8 mouse cellular contexts compared by ENCODE assay signal in genomic region chr2:75609150-75609946, GRCm38 (mm10). TPM values are rescaled to one million over a fixed set of nuclear protein-coding genes. Genes with fewer than 3 reads are reported as not detected.
DNase-seq lines count a peak whose midpoint lies in the region; ATAC-seq and TF ChIP-seq lines count a peak whose summit lies in the region.

No protein-coding gene starts in this region.

- WGBS in kidney, postnatal 0 days, result 21% methylated on average over 27 of the region's 27 CpGs
- 21% methylated on average over 27 of the region's 27 CpGs for WGBS in midbrain, embryonic 10.5 days

- H3K27ac ChIP-seq in kidney, postnatal 0 days, result peak overlapping the region; percentile 31
- H3K27ac ChIP-seq in midbrain, embryonic 10.5 days (replicated peaks), result peak overlapping the region; percentile 64

- no peaks in the 10 kb centered on the region for H3K27me3 ChIP-seq in kidney, postnatal 0 days (ENCODE audit: insufficient read depth, low read length)
- peaks cover 64% of the 10 kb centered on the region for H3K27me3 ChIP-seq in midbrain, embryonic 10.5 days (ENCODE audit: low read depth, poor library complexity, severe bottlenecking)

- H3K9ac ChIP-seq in kidney, postnatal 0 days (ENCODE audit: low read depth, low read length), result 0 out of 2 replicates have a peak overlapping the region, but pooled peaks have one; percentile 35

- peak; percentile 24 to 27 for DNase-seq in cerebellum, postnatal 10 days
- no peak for DNase-seq in cerebellum, adult 11 months
- DNase-seq in adrenal gland, postnatal 25 days, result peak; percentile 40
- DNase-seq in heart, adult 18-20 months, result peak; percentile 68 to 74
- DNase-seq in kidney, postnatal 0 days (ENCODE audit: low spot score), result peak; percentile 75
- peak; percentile 51 for DNase-seq in midbrain, embryonic 10.5 days (ENCODE audit: low spot score)
- no peak for DNase-seq in layer of hippocampus, adult 18-20 months (ENCODE audit: low spot score in 2 of 2)
- DNase-seq in thymus, postnatal 4 days, result no peak

- TF ChIP-seq CTCF in kidney, postnatal 0 days (IDR thresholded peaks at IDR 0.05; ENCODE audit: low read depth), result peak; percentile 11; the same call in 1 of the 2 replicates

- peak overlapping the region; percentile 48 for H3K4me2 ChIP-seq in kidney, postnatal 0 days (ENCODE audit: low read length)

- peaks cover 32% of the 10 kb centered on the region for H3K4me1 ChIP-seq in kidney, postnatal 0 days (replicated peaks; ENCODE audit: insufficient read depth, low read length)
- peaks cover 24% of the 10 kb centered on the region for H3K4me1 ChIP-seq in midbrain, embryonic 10.5 days

- H3K4me3 ChIP-seq in kidney, postnatal 0 days (replicated peaks; ENCODE audit: low read depth, low read length), result peak overlapping the region; percentile 7
- H3K4me3 ChIP-seq in midbrain, embryonic 10.5 days, result peak overlapping the region; percentile 45

- H3K36me3 ChIP-seq in kidney, postnatal 0 days (ENCODE audit: insufficient read depth, low read length), result no peaks in the 10 kb centered on the region
- no peaks in the 10 kb centered on the region for H3K36me3 ChIP-seq in midbrain, embryonic 10.5 days

- H3K9me3 ChIP-seq in kidney, postnatal 0 days (replicated peaks; ENCODE audit: low read length), result no peaks in the 10 kb centered on the region
- no peaks in the 10 kb centered on the region for H3K9me3 ChIP-seq in midbrain, embryonic 10.5 days (replicated peaks)

- no peak for ATAC-seq in kidney, postnatal 0 days (replicated peaks; ENCODE audit: low FRiP score, low read depth)

RNA-seq across cellular contexts. Expression of gene Hnrnpa3, which starts 49.7 kb away (rescaled TPM):
- 426 and 454 TPM in 2 replicates for total RNA-seq in adrenal gland, postnatal 25 days (2021)
- 100 to 1,000 TPM; 157 to 174 TPM for total RNA-seq in heart, adult 18-20 months (2021)
- 240 and 270 TPM in 2 replicates for polyA plus RNA-seq in kidney, postnatal 0 days (2015; fragmentation: Nextera tagmentation; extraction: Ambion mirVana)
- 337 and 348 TPM in 2 replicates for polyA plus RNA-seq in midbrain, embryonic 10.5 days (2016; fragmentation: Nextera tagmentation; extraction: Ambion mirVana)
- total RNA-seq in layer of hippocampus, adult 18-20 months (2021), result 100 to 1,000 TPM; 289 to 299 TPM

Comparison
In these comparisons a context has a peak if more than half of its experiments do, and no peak if none do; other contexts are left out.
1. DNase-seq: peak in cerebellum, postnatal 10 days (2 of 2), adrenal gland, postnatal 25 days (single experiment), heart, adult 18-20 months (2 of 2), kidney, postnatal 0 days (single experiment) and midbrain, embryonic 10.5 days (single experiment); none in cerebellum, adult 11 months (single experiment), layer of hippocampus, adult 18-20 months (0 of 2) and thymus, postnatal 4 days (single experiment).